Mouse (Mus musculus) naive thymus-derived CD4-positive, alpha-beta T cell, adult 5 months (primary cell): ENCODE data around the gene AU041133. TPM values are rescaled to one million over a fixed set of nuclear protein-coding genes. Genes with fewer than 3 reads are reported as not detected.

ENCODE experiments used
- polyA plus RNA-seq: library from polyadenylated mRNA; unstranded; fragments of 100-300 nt; shearing (Covaris generic); gene quantifications from one replicate; pipeline ENCODE4 v1.2.1, GENCODE M21; 2017

The AU041133 gene
- 4.9 TPM for polyA plus RNA-seq

GRCm38 (mm10) chr10:82127850-82128401, at the start of gene AU041133:
AU041133 (plus strand) TSS chr10:82128013.

GRCm38 (mm10) chr10:82082728-82083621, 44.8 kb upstream of the AU041133 start, which contains the start of gene BC024063:
BC024063 (plus strand) TSS chr10:82083353.

Other genes with a start within 250 kb of the AU041133 start
- not detected for gene Zfp781, start 197.5 kb upstream of the AU041133 start, polyA plus RNA-seq
- 4.5 TPM for gene Zfp873, start 79.9 kb upstream of the AU041133 start, polyA plus RNA-seq
- gene BC024063, start 44.7 kb upstream of the AU041133 start, polyA plus RNA-seq: 2.3 TPM
- 5.0 TPM for gene Zfp938, start 113.3 kb downstream of the AU041133 start, polyA plus RNA-seq
- gene 4932415D10Rik, start 188.6 kb downstream of the AU041133 start, polyA plus RNA-seq: not detected
- 4.9 TPM for gene Gm4924, start 226.2 kb downstream of the AU041133 start, polyA plus RNA-seq